In genomic region chr10:115476506-115476905, GRCm38 (mm10) we compare ENCODE assay signal across 19 mouse cellular contexts.
"Had no signal": no experiment of that assay in that cellular context is flagged by ENCODE, and none has a peak within 500 bp of the region (broad histone marks: within the 10 kb centered on the region; RNA-seq: fewer than 3 reads in every experiment).

No protein-coding gene starts in this region.

- H3K9me3 ChIP-seq: limb, embryonic 13.5 days; liver, embryonic 13.5 days; midbrain, embryonic 10.5 days; midbrain, embryonic 13.5 days; neural tube, embryonic 13.5 days had no signal

- H3K4me2 ChIP-seq: limb, embryonic 13.5 days; liver, embryonic 13.5 days; lung, embryonic 14.5 days; midbrain, embryonic 13.5 days; neural tube, embryonic 13.5 days had no signal

- H3K4me1 ChIP-seq: liver, embryonic 13.5 days had no signal

- H3K36me3 ChIP-seq: limb, embryonic 13.5 days; liver, embryonic 13.5 days; midbrain, embryonic 10.5 days; midbrain, embryonic 13.5 days; neural tube, embryonic 13.5 days had no signal

- DNase-seq: kidney, adult 18-20 months; kidney, adult 9 months; kidney, postnatal 14 days; kidney, postnatal 4 days; left cerebral cortex, postnatal 4 days; liver; liver, embryonic 13.5 days; lung, embryonic 14.5 days; thymus, adult 18-20 months; thymus, postnatal 36 days had no signal

- H3K27ac ChIP-seq: limb, embryonic 13.5 days; liver, embryonic 13.5 days; macrophage; midbrain, embryonic 10.5 days; midbrain, embryonic 13.5 days; neural tube, embryonic 13.5 days had no signal

- H3K27me3 ChIP-seq: liver, embryonic 13.5 days had no signal

- ATAC-seq: inflammation-experienced regulatory T-cells, adult 6 months; lung, postnatal 0 days; midbrain, embryonic 13.5 days; midbrain, embryonic 16.5 days had no signal

- H3K4me3 ChIP-seq: limb, embryonic 13.5 days; liver, embryonic 13.5 days; midbrain, embryonic 10.5 days; midbrain, embryonic 13.5 days; myocyte; neural tube, embryonic 13.5 days had no signal

- H3K9ac ChIP-seq: limb, embryonic 13.5 days; liver, embryonic 13.5 days; lung, embryonic 14.5 days; midbrain, embryonic 13.5 days; neural tube, embryonic 13.5 days had no signal
